Mouse (Mus musculus) thymus, adult 2 months (tissue): ENCODE results near the gene Anks1. TPM values are rescaled to one million over a fixed set of nuclear protein-coding genes. Genes with fewer than 3 reads are reported as not detected.

ENCODE experiments used
- DNase-seq: peaks from one replicate; pipeline ENCODE4 v3.0.0; 2021
- H3K27ac ChIP-seq: fragments of 200-500 bp; 2 replicates; pipeline ENCODE4 v1.5.1; 2012; ENCODE audit warnings: low read length, control low read depth; ENCODE audit not compliant: control insufficient read depth, insufficient read depth
- H3K27me3 ChIP-seq: fragments of 200-500 bp; 2 replicates; pipeline ENCODE4 v1.6.1; 2012; ENCODE audit warnings: mild to moderate bottlenecking, low read length, moderate library complexity, mixed read lengths; ENCODE audit not compliant: control insufficient read depth, insufficient read depth
- H3K36me3 ChIP-seq: fragments of 200-500 bp; 2 replicates; pipeline ENCODE4 v1.6.1; 2012; ENCODE audit warnings: mild to moderate bottlenecking, low read length, moderate library complexity; ENCODE audit not compliant: control insufficient read depth, insufficient read depth
- H3K4me1 ChIP-seq: fragments of 200-500 bp; replicated peaks from 2 replicates; pipeline ENCODE4 v1.6.1; 2012; ENCODE audit warnings: low read length; ENCODE audit not compliant: control insufficient read depth, insufficient read depth
- H3K4me3 ChIP-seq: fragments of 200-500 bp; 2 replicates; pipeline ENCODE4 v1.5.1; 2012; ENCODE audit warnings: mild to moderate bottlenecking, low read length, control low read depth, moderate library complexity; ENCODE audit not compliant: control insufficient read depth, insufficient read depth
- CTCF ChIP-seq: fragments of 200-500 bp; IDR thresholded peaks from 2 replicates; pipeline ENCODE4 v1.5.1; 2012; ENCODE audit warnings: mild to moderate bottlenecking, control low read depth, low read length, moderate library complexity, borderline replicate concordance; ENCODE audit not compliant: control insufficient read depth, poor library complexity, insufficient read depth; ENCODE audit errors: extremely low read depth
- POLR2A ChIP-seq: fragments of 200-500 bp; IDR thresholded peaks from 2 replicates; pipeline ENCODE4 v1.6.1; 2012; ENCODE audit warnings: mild to moderate bottlenecking, low read length, control low read depth, moderate library complexity; ENCODE audit not compliant: control insufficient read depth, poor library complexity, insufficient read depth; ENCODE audit errors: extremely low read depth
- WGBS: fragments of 180-500 bp; shearing (Covaris S2); methylation state at CpG from one replicate; pipeline ENCODE4 v1.1.7; 2018; 5-methylcytosine and 5-hydroxymethylcytosine counted together
- polyA plus RNA-seq: library from polyadenylated mRNA; depleted of rRNA; stranded (reverse); fragments of >200 nt; gene quantifications from 2 replicates; pipeline ENCODE4 v1.2.3, GENCODE M21; 2012

Gene Anks1
- polyA plus RNA-seq, 1 experiment = 103 TPM

GRCm38 (mm10) chr17:28007857-28008564 is 98.9 kb downstream of the Anks1 start:
- H3K27ac ChIP-seq = peak overlapping the region; percentile 90
- peak; percentile 59 for DNase-seq
- 0 out of 2 replicates have a peak, but pooled peaks have one; percentile 35 for TF ChIP-seq CTCF
- TF ChIP-seq POLR2A = no peak
- H3K4me3 ChIP-seq = peak overlapping the region; percentile 71
- H3K36me3 ChIP-seq = no peaks in the 10 kb centered on the region
- H3K4me1 ChIP-seq = peaks cover 75% of the 10 kb centered on the region
- under 1% methylated on average over 27 of the region's 27 CpGs for WGBS
- no peaks in the 10 kb centered on the region for H3K27me3 ChIP-seq

GRCm38 (mm10) chr17:28008565-28008981 is 99.5 kb downstream of the Anks1 start:
- DNase-seq = peak; percentile 51
- no peaks in the 10 kb centered on the region for H3K27me3 ChIP-seq
- WGBS = 6% methylated on average over 8 of the region's 8 CpGs
- peak overlapping the region; percentile 6; the same call in 1 of the 2 replicates for H3K27ac ChIP-seq
- H3K4me1 ChIP-seq = peaks cover 79% of the 10 kb centered on the region
- peak overlapping the region; percentile 71 for H3K4me3 ChIP-seq
- TF ChIP-seq POLR2A = no peak
- no peak for TF ChIP-seq CTCF
- no peaks in the 10 kb centered on the region for H3K36me3 ChIP-seq

- Histone ChIP-seq H3K4me1 (peaks cover 85% of the 10 kb centered on the region), H3K36me3 (no peaks in the 10 kb centered on the region), H3K27me3 (no peaks in the 10 kb centered on the region), H3K27ac (peak overlapping the region; percentile 6; the same call in 1 of the 2 replicates), H3K4me3 (peak overlapping the region; percentile 71)
- peak; percentile 46 for DNase-seq
- no peak for TF ChIP-seq POLR2A
- TF ChIP-seq CTCF = no peak
- whole genome bisulfite sequencing = 5% methylated on average over 10 of the region's 10 CpGs
These were observed 100.1 kb downstream of the Anks1 start for GRCm38 (mm10) chr17:28009066-28009715.

DNA sequence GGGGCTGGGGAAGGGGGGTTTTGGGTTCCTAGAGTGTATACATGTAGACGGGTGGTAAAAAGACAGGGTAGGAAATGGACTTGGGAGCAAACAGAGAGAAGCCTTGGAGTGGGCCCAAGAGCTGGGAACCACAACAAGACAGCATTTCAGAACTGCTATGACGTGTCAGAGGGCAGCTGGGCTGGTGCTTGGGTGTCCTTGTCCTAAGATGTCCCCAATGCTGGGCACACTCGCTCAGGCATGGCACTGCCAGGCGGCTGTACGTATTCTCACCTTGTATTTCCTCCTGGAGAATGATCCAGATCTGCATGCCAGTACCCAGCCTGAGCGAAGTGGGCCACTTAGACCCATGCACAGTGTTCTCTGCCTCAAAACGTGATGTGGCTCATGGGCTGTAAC is 100.6 kb downstream of the Anks1 start:
- Histone ChIP-seq H3K27ac (no peak overlapping the region), H3K4me3 (peak overlapping the region; percentile 9), H3K36me3 (no peaks in the 10 kb centered on the region), H3K27me3 (no peaks in the 10 kb centered on the region), H3K4me1 (peaks cover 89% of the 10 kb centered on the region)
- no peak for DNase-seq
- WGBS = 31% methylated on average over 7 of the region's 7 CpGs
- TF ChIP-seq CTCF (no peak), POLR2A (no peak)

DNA sequence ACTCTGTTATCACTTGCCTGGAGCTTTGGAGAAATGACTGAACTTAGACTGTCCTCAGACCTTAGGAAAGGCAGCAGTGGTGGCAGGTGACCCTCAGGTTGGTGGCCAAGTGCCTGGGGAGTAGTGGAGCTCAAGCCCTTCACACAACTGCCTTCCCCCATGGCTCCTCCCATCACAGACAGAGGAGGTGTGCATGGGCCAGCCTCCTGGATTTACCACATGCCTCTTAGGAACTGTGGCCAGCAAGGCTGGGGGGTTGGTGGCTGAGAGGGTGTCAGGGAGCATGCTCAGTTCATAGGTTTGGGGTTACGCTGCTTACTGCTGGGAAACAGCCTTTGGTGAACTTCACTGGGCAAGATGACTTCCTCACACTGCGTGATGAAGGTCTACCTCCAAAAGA is 101.8 kb downstream of the Anks1 start:
- Histone ChIP-seq H3K4me3 (no peak overlapping the region), H3K36me3 (no peaks in the 10 kb centered on the region), H3K27ac (no peak overlapping the region; the same call in 1 of the 2 replicates), H3K27me3 (no peaks in the 10 kb centered on the region), H3K4me1 (peaks cover 90% of the 10 kb centered on the region)
- TF ChIP-seq POLR2A (no peak), CTCF (no peak)
- DNase-seq = no peak
- 65% methylated on average over 2 of the region's 2 CpGs for WGBS

DNA sequence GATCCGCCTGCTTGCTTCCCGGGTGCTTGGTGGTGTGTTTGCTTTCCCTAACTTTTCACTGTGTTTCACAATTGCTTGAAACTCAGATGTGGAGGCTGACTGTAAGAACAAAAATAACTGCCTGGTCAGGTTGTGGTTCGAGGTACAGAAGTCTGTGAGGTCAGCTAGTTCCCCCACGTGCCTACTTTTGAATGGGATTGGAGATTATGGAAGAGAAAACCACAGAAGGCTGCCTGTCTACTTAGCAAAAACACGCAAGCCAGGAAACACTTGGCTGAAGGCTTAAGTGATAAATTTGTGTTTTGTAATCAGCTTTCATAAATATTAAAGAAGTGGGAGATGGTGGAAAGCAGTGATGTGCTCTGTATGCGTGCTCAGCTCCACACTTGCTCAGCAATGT is 103.7 kb downstream of the Anks1 start:
- Histone ChIP-seq H3K4me3 (no peak overlapping the region), H3K27ac (no peak overlapping the region)
- DNase-seq = no peak

More for the DNA sequence above, 103.7 kb downstream of the Anks1 start:
- Histone ChIP-seq H3K4me1 (peaks cover 91% of the 10 kb centered on the region), H3K27me3 (no peaks in the 10 kb centered on the region), H3K36me3 (no peaks in the 10 kb centered on the region)
- TF ChIP-seq POLR2A (no peak), CTCF (no peak)
- 33% methylated on average over 6 of the region's 6 CpGs for WGBS
